Mouse (Mus musculus): Measurements from ENCODE around the gene Kcnip4. TPM values are rescaled to one million over a fixed set of nuclear protein-coding genes. Genes with fewer than 3 reads are reported as not detected.

The Kcnip4 gene
- polyA plus RNA-seq, 2 experiments: 2.1 to 3.7 TPM

DNA sequence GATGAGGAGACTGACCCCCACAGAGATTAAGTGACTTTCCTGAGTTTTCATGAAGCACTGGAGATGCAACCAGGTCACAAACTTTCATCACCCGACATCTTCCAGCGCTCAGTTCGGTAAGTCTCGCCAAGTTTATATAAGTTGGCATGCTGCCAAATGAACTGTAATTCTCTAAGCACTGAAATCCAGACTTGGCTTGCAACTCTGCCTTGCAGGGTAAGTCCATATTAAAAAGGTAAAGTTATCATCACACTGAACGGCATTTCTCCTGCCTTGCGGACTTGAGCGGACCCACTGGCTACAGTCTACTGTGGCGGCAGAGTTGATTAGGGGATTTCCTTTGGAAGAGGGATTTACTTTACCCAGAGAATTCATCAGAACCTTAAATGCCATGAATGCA lies 4.7 kb upstream of the Kcnip4 start:
- no peaks in the 10 kb centered on the region for H3K9me3 ChIP-seq (ENCODE audit: control insufficient read depth, low read length)
- H3K27ac ChIP-seq (replicated peaks; ENCODE audit: low read depth, low read length): no peak overlapping the region
- 0 out of 2 replicates have a peak, but pooled peaks cover 11% of the 10 kb centered on the region for H3K27me3 ChIP-seq (ENCODE audit: control insufficient read depth, insufficient read depth, low read length)
- 35% methylated on average over 8 of the region's 8 CpGs for WGBS
- ATAC-seq (ENCODE audit: low FRiP score, low read depth) (peak; percentile 63), DNase-seq (ENCODE audit: low spot score) (peak; percentile 83)
- no peaks in the 10 kb centered on the region for H3K36me3 ChIP-seq (ENCODE audit: control insufficient read depth, insufficient read depth, low read length)
- 0 out of 2 replicates have a peak, but pooled peaks cover 2% of the 10 kb centered on the region for H3K4me1 ChIP-seq (ENCODE audit: control insufficient read depth, insufficient read depth, low read length)
- H3K4me2 ChIP-seq (replicated peaks; ENCODE audit: low read depth, low read length, severe bottlenecking): no peak overlapping the region
- H3K9ac ChIP-seq (ENCODE audit: low read depth, low read length, severe bottlenecking): no peak overlapping the region
- H3K4me3 ChIP-seq (replicated peaks; ENCODE audit: low read length): no peak overlapping the region
- no peak for TF ChIP-seq POLR2A (IDR thresholded peaks at IDR 0.05; ENCODE audit: borderline replicate concordance, extremely low read depth, insufficient read depth, insufficient read length)

DNA sequence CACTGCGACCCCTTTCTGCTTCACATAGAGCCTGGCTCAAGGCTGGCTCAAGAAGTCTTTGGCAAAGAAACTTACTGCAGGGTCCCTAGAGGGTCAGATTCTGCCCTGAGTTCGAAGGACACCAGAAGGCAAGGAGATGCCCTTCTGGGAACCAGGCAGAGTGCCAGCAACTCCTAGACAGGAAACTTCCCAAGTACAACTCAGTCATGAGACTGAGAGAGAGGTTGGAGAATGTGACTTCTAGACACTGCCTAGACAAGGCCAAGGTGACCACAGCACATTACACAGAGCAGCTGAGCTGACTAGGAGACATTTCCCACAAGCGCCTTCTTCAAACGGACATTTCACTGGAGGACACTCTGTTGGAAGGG lies 520 bp upstream of the Kcnip4 start:
- no peak for TF ChIP-seq POLR2A (IDR thresholded peaks at IDR 0.05; ENCODE audit: borderline replicate concordance, extremely low read depth, insufficient read depth, insufficient read length)
- Histone ChIP-seq H3K4me3 (replicated peaks; ENCODE audit: low read length) (peak overlapping the region; percentile 48), H3K36me3 (ENCODE audit: control insufficient read depth, insufficient read depth, low read length) (no peaks in the 10 kb centered on the region), H3K27ac (replicated peaks; ENCODE audit: low read depth, low read length) (no peak overlapping the region), H3K4me2 (replicated peaks; ENCODE audit: low read depth, low read length, severe bottlenecking) (no peak overlapping the region; the same call in 1 of the 2 replicates), H3K4me1 (ENCODE audit: control insufficient read depth, insufficient read depth, low read length) (0 out of 2 replicates have a peak, but pooled peaks cover 2% of the 10 kb centered on the region), H3K9me3 (ENCODE audit: control insufficient read depth, low read length) (no peaks in the 10 kb centered on the region), H3K27me3 (ENCODE audit: control insufficient read depth, insufficient read depth, low read length) (peaks cover 25% of the 10 kb centered on the region; the same call in 1 of the 2 replicates), H3K9ac (ENCODE audit: low read depth, low read length, severe bottlenecking) (no peak overlapping the region)
- WGBS: 71% methylated on average over 4 of the region's 4 CpGs
- ATAC-seq (ENCODE audit: low FRiP score, low read depth): no peak
- DNase-seq (ENCODE audit: low spot score): no peak

DNA sequence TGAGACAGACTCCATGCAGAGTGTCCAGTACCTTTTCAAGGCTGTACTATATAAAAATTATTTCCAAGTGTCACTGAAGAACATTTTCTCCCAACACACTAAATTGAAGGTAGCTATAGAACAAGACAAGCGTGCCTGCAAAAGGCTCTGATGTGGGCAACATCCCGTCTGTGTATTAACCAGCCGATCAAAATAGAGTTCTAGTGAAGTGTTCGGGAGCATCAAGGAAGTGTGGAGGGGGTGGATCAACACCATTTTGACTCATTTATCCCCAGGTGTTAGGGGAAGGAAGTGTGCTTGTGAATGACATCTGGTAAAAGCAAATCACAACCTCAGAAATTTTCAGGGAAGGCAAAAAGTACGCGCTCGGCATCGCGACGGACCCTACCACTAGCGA lies 712 bp downstream of the Kcnip4 start:
- H3K9me3 ChIP-seq (ENCODE audit: control insufficient read depth, low read length): no peaks in the 10 kb centered on the region
- H3K36me3 ChIP-seq (ENCODE audit: control insufficient read depth, insufficient read depth, low read length): no peaks in the 10 kb centered on the region
- H3K4me2 ChIP-seq (replicated peaks; ENCODE audit: low read depth, low read length, severe bottlenecking): peak overlapping the region; percentile 89
- no peaks in the 10 kb centered on the region for H3K4me1 ChIP-seq (ENCODE audit: control insufficient read depth, insufficient read depth, low read length)
- peaks cover 25% of the 10 kb centered on the region; the same call in 1 of the 2 replicates for H3K27me3 ChIP-seq (ENCODE audit: control insufficient read depth, insufficient read depth, low read length)
- no peak for TF ChIP-seq POLR2A (IDR thresholded peaks at IDR 0.05; ENCODE audit: borderline replicate concordance, extremely low read depth, insufficient read depth, insufficient read length)
- H3K9ac ChIP-seq (ENCODE audit: low read depth, low read length, severe bottlenecking): peak overlapping the region; percentile 43; the same call in 1 of the 2 replicates
- 9% methylated on average over 11 of the region's 11 CpGs for WGBS
- no peak for DNase-seq (ENCODE audit: low spot score)
- peak overlapping the region; percentile 48 for H3K4me3 ChIP-seq (replicated peaks; ENCODE audit: low read length)
- H3K27ac ChIP-seq (replicated peaks; ENCODE audit: low read depth, low read length): no peak overlapping the region
- no peak for ATAC-seq (ENCODE audit: low FRiP score, low read depth)

DNA sequence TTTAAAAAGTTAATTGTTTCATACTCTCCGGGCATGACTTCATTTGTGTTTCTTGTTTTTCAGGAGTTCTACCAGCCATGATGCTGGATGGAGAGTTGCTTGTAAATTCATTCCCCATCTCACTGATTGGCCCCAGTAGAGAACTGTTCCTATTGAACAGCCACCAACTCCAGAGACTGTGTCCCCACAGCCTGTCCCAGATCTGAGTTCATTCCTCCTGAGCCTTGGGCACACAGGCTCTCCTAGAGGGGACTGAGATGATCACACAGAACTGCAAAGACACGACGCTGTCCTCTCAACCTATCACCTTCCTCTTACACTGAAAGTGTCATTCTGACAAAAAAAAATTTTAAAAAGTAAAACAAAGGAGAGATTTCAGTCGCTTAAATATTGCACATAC lies 1.7 kb downstream of the Kcnip4 start:
- Histone ChIP-seq H3K9me3 (ENCODE audit: control insufficient read depth, low read length) (no peaks in the 10 kb centered on the region), H3K36me3 (ENCODE audit: control insufficient read depth, insufficient read depth, low read length) (no peaks in the 10 kb centered on the region), H3K4me3 (replicated peaks; ENCODE audit: low read length) (no peak overlapping the region), H3K27ac (replicated peaks; ENCODE audit: low read depth, low read length) (no peak overlapping the region), H3K4me2 (replicated peaks; ENCODE audit: low read depth, low read length, severe bottlenecking) (no peak overlapping the region), H3K4me1 (ENCODE audit: control insufficient read depth, insufficient read depth, low read length) (no peaks in the 10 kb centered on the region), H3K9ac (ENCODE audit: low read depth, low read length, severe bottlenecking) (no peak overlapping the region), H3K27me3 (ENCODE audit: control insufficient read depth, insufficient read depth, low read length) (peaks cover 25% of the 10 kb centered on the region; the same call in 1 of the 2 replicates)
- no peak for ATAC-seq (ENCODE audit: low FRiP score, low read depth)
- DNase-seq (ENCODE audit: low spot score): no peak
- TF ChIP-seq POLR2A (IDR thresholded peaks at IDR 0.05; ENCODE audit: borderline replicate concordance, extremely low read depth, insufficient read depth, insufficient read length): no peak
- 62% methylated on average over 4 of the region's 4 CpGs for WGBS

DNA sequence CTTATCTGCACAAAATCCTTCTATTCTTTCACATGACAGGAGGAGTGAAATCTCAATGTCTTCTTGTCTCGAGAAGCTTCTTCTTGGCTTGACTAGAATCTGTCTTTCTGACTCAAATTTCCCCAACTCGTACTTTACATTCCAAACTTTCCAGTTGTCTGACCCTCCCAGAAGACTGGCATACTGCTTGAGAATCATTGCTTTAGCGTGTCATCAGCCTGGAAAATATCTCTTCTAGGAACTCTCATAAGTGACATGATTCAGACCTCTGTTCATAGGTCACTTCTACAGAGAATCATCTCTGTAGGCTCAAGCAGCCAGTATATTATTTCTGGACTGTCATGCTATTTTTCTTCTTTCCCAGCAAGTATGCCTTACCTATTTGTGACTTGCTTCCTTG lies 26.0 kb downstream of the Kcnip4 start:
- Histone ChIP-seq H3K27me3 (ENCODE audit: control insufficient read depth, insufficient read depth, low read length) (no peaks in the 10 kb centered on the region), H3K4me3 (replicated peaks; ENCODE audit: low read length) (no peak overlapping the region), H3K27ac (replicated peaks; ENCODE audit: low read depth, low read length) (no peak overlapping the region), H3K4me1 (ENCODE audit: control insufficient read depth, insufficient read depth, low read length) (no peaks in the 10 kb centered on the region), H3K9me3 (ENCODE audit: control insufficient read depth, low read length) (no peaks in the 10 kb centered on the region), H3K4me2 (replicated peaks; ENCODE audit: low read depth, low read length, severe bottlenecking) (no peak overlapping the region), H3K36me3 (ENCODE audit: control insufficient read depth, insufficient read depth, low read length) (no peaks in the 10 kb centered on the region), H3K9ac (ENCODE audit: low read depth, low read length, severe bottlenecking) (no peak overlapping the region)
- DNase-seq (ENCODE audit: low spot score) (no peak), ATAC-seq (ENCODE audit: low FRiP score, low read depth) (no peak)
- TF ChIP-seq POLR2A (IDR thresholded peaks at IDR 0.05; ENCODE audit: borderline replicate concordance, extremely low read depth, insufficient read depth, insufficient read length): no peak
- WGBS: 83% methylated on average over 3 of the region's 3 CpGs

DNA sequence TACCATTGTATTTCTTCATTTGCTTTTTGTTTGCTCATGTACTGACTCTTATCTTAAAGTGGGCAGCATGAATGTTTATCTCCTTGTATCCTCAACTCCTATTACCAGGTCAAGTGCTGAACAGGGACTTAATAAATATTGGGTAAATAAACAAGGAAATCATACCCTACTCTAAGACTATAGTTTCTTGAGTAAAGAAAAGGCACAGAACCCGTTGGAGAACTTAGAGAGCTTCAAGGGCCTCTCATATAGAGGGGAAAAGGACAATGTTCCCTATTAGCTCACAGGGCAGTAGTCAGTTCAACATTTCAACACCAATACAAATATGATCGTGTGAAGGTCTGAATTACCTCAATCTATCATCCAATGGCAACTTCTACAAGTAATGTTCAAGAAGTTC lies 37.4 kb downstream of the Kcnip4 start:
- Histone ChIP-seq H3K27ac (replicated peaks; ENCODE audit: low read depth, low read length) (no peak overlapping the region), H3K4me1 (ENCODE audit: control insufficient read depth, insufficient read depth, low read length) (no peaks in the 10 kb centered on the region), H3K9me3 (ENCODE audit: control insufficient read depth, low read length) (no peaks in the 10 kb centered on the region), H3K27me3 (ENCODE audit: control insufficient read depth, insufficient read depth, low read length) (no peaks in the 10 kb centered on the region), H3K36me3 (ENCODE audit: control insufficient read depth, insufficient read depth, low read length) (no peaks in the 10 kb centered on the region), H3K4me2 (replicated peaks; ENCODE audit: low read depth, low read length, severe bottlenecking) (no peak overlapping the region), H3K4me3 (replicated peaks; ENCODE audit: low read length) (no peak overlapping the region), H3K9ac (ENCODE audit: low read depth, low read length, severe bottlenecking) (no peak overlapping the region)
- DNase-seq (ENCODE audit: low spot score) (no peak), ATAC-seq (ENCODE audit: low FRiP score, low read depth) (no peak)
- TF ChIP-seq POLR2A (IDR thresholded peaks at IDR 0.05; ENCODE audit: borderline replicate concordance, extremely low read depth, insufficient read depth, insufficient read length): no peak
- 71% methylated on average over 2 of the region's 2 CpGs for WGBS
